Mouse (Mus musculus): Measurements from ENCODE around the gene Dgkq.

- TF ChIP-seq CTCF (IDR thresholded peaks at IDR 0.05; ENCODE audit: low read depth, low read length), result no peak
- TF ChIP-seq POLR2A (IDR thresholded peaks at IDR 0.05; ENCODE audit: borderline replicate concordance, low read depth, low read length), result no peak
Observed at GRCm38 (mm10) chr5:108714149-108714548, 44.7 kb upstream of the Dgkq start.

Data from bone marrow macrophage, adult 2 months (primary cell).